Mouse (Mus musculus): ENCODE measurements around the gene 4430402I18Rik.

DNA sequence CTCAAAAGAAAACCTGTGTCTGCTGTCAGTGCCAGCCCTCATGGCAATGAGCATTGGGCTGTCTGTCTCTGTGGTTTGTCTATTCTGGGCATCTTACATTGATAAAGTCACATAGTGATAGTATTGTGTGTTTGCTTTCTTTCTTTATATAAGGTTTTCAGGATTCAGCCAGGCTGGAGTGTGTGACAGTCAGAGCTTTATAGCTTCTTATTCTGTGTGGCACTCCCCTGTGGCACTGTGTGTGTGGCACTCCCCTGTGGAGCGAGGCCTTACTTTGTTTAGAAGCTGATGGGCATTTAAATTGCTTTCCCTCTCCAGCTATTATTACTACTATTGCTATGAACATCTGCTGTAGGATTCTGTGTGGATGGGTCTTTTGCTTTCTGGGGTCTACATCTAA lies 102.1 kb downstream of the 4430402I18Rik start:
- TF ChIP-seq EP300 (IDR thresholded peaks at IDR 0.05; ENCODE audit: insufficient read depth, low read depth, low read length): no peak
- no peak for TF ChIP-seq CTCF (IDR thresholded peaks at IDR 0.05)
- TF ChIP-seq POLR2A (IDR thresholded peaks at IDR 0.05; ENCODE audit: insufficient read depth, low read depth, low read length): no peak

Measured in heart, adult 2 months (tissue).